Comparison of ENCODE assay signal across 12 mouse cellular contexts in the genomic region with DNA sequence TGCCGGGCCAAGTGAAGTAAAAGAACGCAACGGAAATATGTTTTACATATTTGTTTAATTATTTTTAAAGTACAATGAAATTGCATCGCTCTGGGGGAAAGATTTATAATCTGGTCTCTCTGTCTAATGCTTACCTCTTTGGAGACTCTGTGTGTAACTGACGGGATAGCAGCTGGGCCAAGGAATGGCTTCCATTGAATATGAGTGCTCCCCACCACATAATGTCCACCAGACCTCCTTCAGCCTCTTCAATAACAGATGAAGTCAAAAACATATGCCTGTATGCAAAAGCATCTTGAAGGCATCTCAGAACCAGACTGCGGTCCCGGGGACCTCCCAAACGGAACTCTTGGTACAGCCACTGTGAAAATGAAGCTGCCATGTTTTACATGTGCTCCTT.
DNase-seq lines count a peak whose midpoint lies in the region; ATAC-seq lines count a peak whose summit lies in the region.
"Had no signal": no experiment of that assay in that cellular context is flagged by ENCODE, and none has a peak within 500 bp of the region (broad histone marks: within the 10 kb centered on the region; RNA-seq: fewer than 3 reads in every experiment).

No protein-coding gene starts in this region.

- H3K4me1 ChIP-seq in midbrain, embryonic 11.5 days (ENCODE audit: control insufficient read depth, insufficient read depth, low read length): no peaks in the 10 kb centered on the region
- no peaks in the 10 kb centered on the region for H3K4me1 ChIP-seq in midbrain, embryonic 15.5 days
- 0 out of 2 replicates have a peak, but pooled peaks cover 2% of the 10 kb centered on the region for H3K4me1 ChIP-seq in embryonic facial prominence, embryonic 15.5 days
- no peaks in the 10 kb centered on the region for H3K4me1 ChIP-seq in kidney, embryonic 14.5 days (ENCODE audit: control insufficient read depth, insufficient read depth, low read length)
- H3K4me1 ChIP-seq: forebrain, embryonic 13.5 days; forebrain, embryonic 15.5 days had no signal

- H3K9me3 ChIP-seq in midbrain, embryonic 11.5 days (ENCODE audit: control insufficient read depth, low read length): no peaks in the 10 kb centered on the region
- H3K9me3 ChIP-seq in midbrain, embryonic 15.5 days: no peaks in the 10 kb centered on the region
- no peaks in the 10 kb centered on the region for H3K9me3 ChIP-seq in embryonic facial prominence, embryonic 15.5 days (replicated peaks)
- H3K9me3 ChIP-seq in kidney, embryonic 14.5 days (ENCODE audit: control insufficient read depth, low read length): no peaks in the 10 kb centered on the region
- H3K9me3 ChIP-seq: forebrain, embryonic 13.5 days; forebrain, embryonic 15.5 days had no signal

- H3K36me3 ChIP-seq in midbrain, embryonic 11.5 days (ENCODE audit: control insufficient read depth, insufficient read depth, low read length): no peaks in the 10 kb centered on the region
- H3K36me3 ChIP-seq in midbrain, embryonic 15.5 days (replicated peaks): no peaks in the 10 kb centered on the region
- H3K36me3 ChIP-seq in embryonic facial prominence, embryonic 15.5 days: no peaks in the 10 kb centered on the region
- H3K36me3 ChIP-seq in kidney, embryonic 14.5 days (ENCODE audit: control insufficient read depth, insufficient read depth, low read length): no peaks in the 10 kb centered on the region
- H3K36me3 ChIP-seq: forebrain, embryonic 15.5 days had no signal

- DNase-seq in midbrain, embryonic 11.5 days (ENCODE audit: low spot score, missing footprints): peak; percentile 17
- DNase-seq in left cerebral cortex, adult 9 months (ENCODE audit: low spot score in 2 of 2): no peak
- DNase-seq: cerebellum, adult 11 months; cerebellum, adult 18-20 months; cerebellum, adult 8-10 months; cerebellum, postnatal 25 days; forebrain, postnatal 0 days had no signal

- no peaks in the 10 kb centered on the region for H3K27me3 ChIP-seq in midbrain, embryonic 11.5 days (ENCODE audit: control insufficient read depth, insufficient read depth, low read length)
- H3K27me3 ChIP-seq in midbrain, embryonic 15.5 days (replicated peaks): no peaks in the 10 kb centered on the region
- H3K27me3 ChIP-seq in embryonic facial prominence, embryonic 15.5 days: no peaks in the 10 kb centered on the region
- no peaks in the 10 kb centered on the region for H3K27me3 ChIP-seq in kidney, embryonic 14.5 days (ENCODE audit: control insufficient read depth, insufficient read depth, low read length)
- H3K27me3 ChIP-seq: forebrain, embryonic 13.5 days; forebrain, embryonic 15.5 days had no signal

- no peak overlapping the region for H3K4me2 ChIP-seq in midbrain, embryonic 11.5 days
- no peak overlapping the region for H3K4me2 ChIP-seq in midbrain, embryonic 15.5 days
- no peak overlapping the region for H3K4me2 ChIP-seq in embryonic facial prominence, embryonic 15.5 days (replicated peaks)
- no peak overlapping the region for H3K4me2 ChIP-seq in kidney, embryonic 14.5 days (replicated peaks; ENCODE audit: low read depth, low read length)
- H3K4me2 ChIP-seq: forebrain, embryonic 13.5 days; forebrain, embryonic 15.5 days had no signal

- H3K4me3 ChIP-seq in midbrain, embryonic 11.5 days (ENCODE audit: low read depth, low read length): no peak overlapping the region
- no peak overlapping the region for H3K4me3 ChIP-seq in midbrain, embryonic 15.5 days
- H3K4me3 ChIP-seq in embryonic facial prominence, embryonic 15.5 days (replicated peaks): no peak overlapping the region
- no peak overlapping the region for H3K4me3 ChIP-seq in kidney, embryonic 14.5 days (ENCODE audit: low read length)
- H3K4me3 ChIP-seq: forebrain, embryonic 13.5 days; forebrain, embryonic 15.5 days had no signal

- ATAC-seq in midbrain, embryonic 11.5 days (ENCODE audit: low FRiP score): no peak
- no peak for ATAC-seq in midbrain, embryonic 15.5 days (replicated peaks)
- peak; percentile 54 for ATAC-seq in embryonic facial prominence, embryonic 15.5 days (ENCODE audit: insufficient number of reproducible peaks, low FRiP score, low TSS enrichment, low read depth)
- no peak for ATAC-seq in kidney, embryonic 14.5 days (ENCODE audit: low FRiP score, low TSS enrichment)
- ATAC-seq: forebrain, embryonic 13.5 days; forebrain, embryonic 15.5 days; forebrain, postnatal 0 days had no signal

- WGBS in midbrain, embryonic 11.5 days: 95% methylated on average over 8 of the region's 8 CpGs
- whole genome bisulfite sequencing in midbrain, embryonic 15.5 days: 93% methylated on average over 8 of the region's 8 CpGs
- 36% methylated on average over 8 of the region's 8 CpGs for WGBS in embryonic facial prominence, embryonic 15.5 days
- WGBS in kidney, embryonic 14.5 days: 91% methylated on average over 8 of the region's 8 CpGs

- H3K27ac ChIP-seq in midbrain, embryonic 11.5 days (ENCODE audit: low read depth, low read length): no peak overlapping the region
- no peak overlapping the region for H3K27ac ChIP-seq in midbrain, embryonic 15.5 days
- H3K27ac ChIP-seq in embryonic facial prominence, embryonic 15.5 days (replicated peaks): no peak overlapping the region
- H3K27ac ChIP-seq in kidney, embryonic 14.5 days (ENCODE audit: low read depth, low read length): no peak overlapping the region
- H3K27ac ChIP-seq: forebrain, embryonic 13.5 days; forebrain, embryonic 15.5 days had no signal

- H3K9ac ChIP-seq in midbrain, embryonic 11.5 days (ENCODE audit: low read length): no peak overlapping the region
- no peak overlapping the region for H3K9ac ChIP-seq in midbrain, embryonic 15.5 days
- no peak overlapping the region for H3K9ac ChIP-seq in embryonic facial prominence, embryonic 15.5 days
- H3K9ac ChIP-seq in kidney, embryonic 14.5 days (ENCODE audit: low read depth, low read length): no peak overlapping the region
- H3K9ac ChIP-seq: forebrain, embryonic 13.5 days; forebrain, embryonic 15.5 days; forebrain, postnatal 0 days had no signal
